Mouse (Mus musculus): Measurements from ENCODE around the gene C1qbp. TPM values are rescaled to one million over a fixed set of nuclear protein-coding genes. Genes with fewer than 3 reads are reported as not detected.

The C1qbp gene
- 16.1 and 18.2 TPM in 2 replicates for polyA plus RNA-seq (2012)

- no peak for TF ChIP-seq GATA1 (IDR thresholded peaks at IDR 0.05; ENCODE audit: low read length)
- no peak for TF ChIP-seq TAL1 (IDR thresholded peaks at IDR 0.05; ENCODE audit: low read length)
- Histone ChIP-seq H3K9me3 (ENCODE audit: control insufficient read depth, low read length) (no peaks in the 10 kb centered on the region), H3K4me1 (ENCODE audit: control insufficient read depth) (peaks cover 42% of the 10 kb centered on the region), H3K4me3 (replicated peaks) (peak within 1 kb of the TSS; percentile 91), H3K27me3 (ENCODE audit: control insufficient read depth) (no peaks in the 10 kb centered on the region), H3K36me3 (ENCODE audit: control insufficient read depth) (peaks cover 68% of the 10 kb centered on the region)
These were observed at the start of gene C1qbp for GRCm38 (mm10) chr11:70982557-70983228. TSS of gene C1qbp (minus strand) at chr11:70983026.

GRCm38 (mm10) chr11:71032070-71032469, 49.2 kb upstream of the C1qbp start:
- peaks cover 62% of the 10 kb centered on the region for H3K36me3 ChIP-seq (ENCODE audit: control insufficient read depth)
- no peak for TF ChIP-seq GATA1 (IDR thresholded peaks at IDR 0.05; ENCODE audit: low read length)
- no peak for TF ChIP-seq TAL1 (IDR thresholded peaks at IDR 0.05; ENCODE audit: low read length)
- H3K4me3 ChIP-seq (replicated peaks), result no peak overlapping the region
- peaks cover 8% of the 10 kb centered on the region for H3K4me1 ChIP-seq (ENCODE audit: control insufficient read depth)
- H3K27me3 ChIP-seq (ENCODE audit: control insufficient read depth), result peaks cover 8% of the 10 kb centered on the region
- no peaks in the 10 kb centered on the region for H3K9me3 ChIP-seq (ENCODE audit: control insufficient read depth, low read length)

GRCm38 (mm10) chr11:71029403-71030118, 46.7 kb upstream of the C1qbp start:
- Histone ChIP-seq H3K9me3 (ENCODE audit: control insufficient read depth, low read length) (no peaks in the 10 kb centered on the region), H3K36me3 (ENCODE audit: control insufficient read depth) (peaks cover 87% of the 10 kb centered on the region), H3K27me3 (ENCODE audit: control insufficient read depth) (peaks cover 8% of the 10 kb centered on the region), H3K4me1 (ENCODE audit: control insufficient read depth) (peaks cover 8% of the 10 kb centered on the region), H3K4me3 (replicated peaks) (no peak overlapping the region)
- TF ChIP-seq TAL1 (IDR thresholded peaks at IDR 0.05; ENCODE audit: low read length) (no peak), GATA1 (IDR thresholded peaks at IDR 0.05; ENCODE audit: low read length) (no peak)

GRCm38 (mm10) chr11:71028280-71028679, 45.5 kb upstream of the C1qbp start:
- Histone ChIP-seq H3K4me3 (replicated peaks) (no peak overlapping the region), H3K27me3 (ENCODE audit: control insufficient read depth) (peaks cover 5% of the 10 kb centered on the region), H3K9me3 (ENCODE audit: control insufficient read depth, low read length) (no peaks in the 10 kb centered on the region), H3K36me3 (ENCODE audit: control insufficient read depth) (peaks cover 100% of the 10 kb centered on the region), H3K4me1 (ENCODE audit: control insufficient read depth) (peaks cover 11% of the 10 kb centered on the region)
- TF ChIP-seq TAL1 (IDR thresholded peaks at IDR 0.05; ENCODE audit: low read length), result no peak
- no peak for TF ChIP-seq GATA1 (IDR thresholded peaks at IDR 0.05; ENCODE audit: low read length)

GRCm38 (mm10) chr11:71019201-71020068, 36.6 kb upstream of the C1qbp start, which contains the start of the genes Mis12 and Derl2:
TSS of gene Mis12 (plus strand) at chr11:71019611.
TSS of gene Derl2 (minus strand) at chr11:71019841.
- TF ChIP-seq TAL1 (IDR thresholded peaks at IDR 0.05; ENCODE audit: low read length) (no peak), GATA1 (IDR thresholded peaks at IDR 0.05; ENCODE audit: low read length) (no peak)
- Histone ChIP-seq H3K4me3 (replicated peaks) (peak within 1 kb of the TSS; percentile 93), H3K4me1 (ENCODE audit: control insufficient read depth) (peaks cover 51% of the 10 kb centered on the region), H3K27me3 (ENCODE audit: control insufficient read depth) (no peaks in the 10 kb centered on the region), H3K36me3 (ENCODE audit: control insufficient read depth) (peaks cover 56% of the 10 kb centered on the region), H3K9me3 (ENCODE audit: control insufficient read depth, low read length) (no peaks in the 10 kb centered on the region)

- Histone ChIP-seq H3K36me3 (ENCODE audit: control insufficient read depth) (peaks cover 56% of the 10 kb centered on the region), H3K27me3 (ENCODE audit: control insufficient read depth) (no peaks in the 10 kb centered on the region), H3K4me1 (ENCODE audit: control insufficient read depth) (peaks cover 50% of the 10 kb centered on the region), H3K4me3 (replicated peaks) (peak overlapping the region; percentile 93), H3K9me3 (ENCODE audit: control insufficient read depth, low read length) (no peaks in the 10 kb centered on the region)
- TF ChIP-seq TAL1 (IDR thresholded peaks at IDR 0.05; ENCODE audit: low read length), result no peak
- no peak for TF ChIP-seq GATA1 (IDR thresholded peaks at IDR 0.05; ENCODE audit: low read length)
These were observed 35.8 kb upstream of the C1qbp start for GRCm38 (mm10) chr11:71018416-71019200.

GRCm38 (mm10) chr11:71017051-71017450, 34.2 kb upstream of the C1qbp start:
- Histone ChIP-seq H3K36me3 (ENCODE audit: control insufficient read depth) (peaks cover 54% of the 10 kb centered on the region), H3K4me3 (replicated peaks) (no peak overlapping the region), H3K27me3 (ENCODE audit: control insufficient read depth) (no peaks in the 10 kb centered on the region), H3K4me1 (ENCODE audit: control insufficient read depth) (peaks cover 40% of the 10 kb centered on the region), H3K9me3 (ENCODE audit: control insufficient read depth, low read length) (no peaks in the 10 kb centered on the region)
- TF ChIP-seq TAL1 (IDR thresholded peaks at IDR 0.05; ENCODE audit: low read length) (no peak), GATA1 (IDR thresholded peaks at IDR 0.05; ENCODE audit: low read length) (no peak)

- peaks cover 17% of the 10 kb centered on the region for H3K4me1 ChIP-seq (ENCODE audit: control insufficient read depth)
- TF ChIP-seq GATA1 (IDR thresholded peaks at IDR 0.05; ENCODE audit: low read length) (no peak), TAL1 (IDR thresholded peaks at IDR 0.05; ENCODE audit: low read length) (no peak)
- H3K9me3 ChIP-seq (ENCODE audit: control insufficient read depth, low read length), result no peaks in the 10 kb centered on the region
- no peaks in the 10 kb centered on the region for H3K27me3 ChIP-seq (ENCODE audit: control insufficient read depth)
- H3K36me3 ChIP-seq (ENCODE audit: control insufficient read depth), result peaks cover 75% of the 10 kb centered on the region
- no peak overlapping the region for H3K4me3 ChIP-seq (replicated peaks)
These were observed 29.9 kb upstream of the C1qbp start for GRCm38 (mm10) chr11:71012743-71013142.
